Mouse (Mus musculus) limb, embryonic 11.5 days (tissue): ENCODE data around the gene F830045P16Rik. TPM values are rescaled to one million over a fixed set of nuclear protein-coding genes. Genes with fewer than 3 reads are reported as not detected.

Experiments
- ATAC-seq: fragments of 200-750 bp; cut with Nextera tagmentation; 2 replicates; pipeline ENCODE4 v1.8.0; 2017; ENCODE audit warnings: low read depth; ENCODE audit not compliant: insufficient number of reproducible peaks, low FRiP score, low TSS enrichment
- DNase-seq: peaks from one replicate; pipeline ENCODE4 v3.0.0-alpha.2; 2015; ENCODE audit warnings: low spot score
- H3K27ac ChIP-seq: fragments of 300-500 bp; sonication (generic); replicated peaks from 2 replicates; pipeline ENCODE4 v1.5.1; 2014; ENCODE audit warnings: low read depth, mild to moderate bottlenecking, low read length
- H3K27me3 ChIP-seq: fragments of 300-500 bp; sonication (generic); 2 replicates; pipeline ENCODE4 v1.6.1; 2014; ENCODE audit warnings: mild to moderate bottlenecking, low read length, mixed read lengths; ENCODE audit not compliant: control insufficient read depth, insufficient read depth
- H3K36me3 ChIP-seq: fragments of 300-500 bp; sonication (generic); 2 replicates; pipeline ENCODE4 v1.6.1; 2014; ENCODE audit warnings: mild to moderate bottlenecking, low read length, moderate library complexity, mixed read lengths; ENCODE audit not compliant: control insufficient read depth, insufficient read depth
- H3K4me1 ChIP-seq: fragments of 300-500 bp; sonication (generic); 2 replicates; pipeline ENCODE4 v1.6.1; 2014; ENCODE audit warnings: low read length, mixed read lengths; ENCODE audit not compliant: control insufficient read depth, insufficient read depth
- H3K4me2 ChIP-seq: fragments of 300-500 bp; sonication (generic); 2 replicates; pipeline ENCODE4 v1.6.1; 2014; ENCODE audit warnings: low read depth, mild to moderate bottlenecking, moderate library complexity; ENCODE audit not compliant: severe bottlenecking
- H3K4me3 ChIP-seq: fragments of 300-500 bp; sonication (generic); 2 replicates; pipeline ENCODE4 v1.5.1; 2014; ENCODE audit warnings: low read depth, low read length
- H3K9ac ChIP-seq: fragments of 300-500 bp; sonication (generic); 2 replicates; pipeline ENCODE4 v1.6.1; 2014; ENCODE audit warnings: mild to moderate bottlenecking, low read length
- H3K9me3 ChIP-seq: fragments of 300-500 bp; sonication (generic); 2 replicates; pipeline ENCODE4 v1.6.1; 2016; ENCODE audit warnings: low read length; ENCODE audit not compliant: control insufficient read depth
- WGBS: fragments of 180-500 bp; shearing (Covaris S2); extraction: QIAGEN DNeasy Blood & Tissue Kit; methylation state at CpG from one replicate; pipeline ENCODE4 v1.1.7; 2014; 5-methylcytosine and 5-hydroxymethylcytosine counted together
- polyA plus RNA-seq: library from polyadenylated mRNA; unstranded; fragments of >200 nt; fragmentation: Nextera tagmentation; extraction: Ambion mirVana; gene quantifications from 2 replicates; pipeline ENCODE4 v1.2.1, GENCODE M21; 2014

F830045P16Rik gene
- polyA plus RNA-seq, 1 experiment from 2014 or later: not detected

DNA sequence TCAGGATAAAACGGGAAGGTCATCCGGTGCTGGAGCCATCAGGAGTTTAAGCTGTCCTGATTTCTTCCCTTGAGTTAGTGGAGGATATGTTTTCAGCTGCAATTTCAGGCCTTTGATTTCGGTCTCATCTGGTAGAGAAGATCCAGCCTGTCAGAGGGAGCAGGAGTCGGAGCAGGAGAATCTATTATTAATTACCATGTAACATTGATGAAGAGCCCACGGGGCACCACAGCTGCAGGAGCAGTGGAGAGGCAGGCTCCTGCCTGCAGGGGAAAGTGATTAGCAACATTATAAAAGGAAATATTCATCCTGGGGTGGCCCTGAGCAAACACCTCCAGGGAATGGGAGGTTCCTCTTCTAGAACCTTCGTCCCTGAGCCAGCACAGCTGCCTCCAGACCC, 19.7 kb upstream of the F830045P16Rik start:
- Histone ChIP-seq H3K4me2 (no peak overlapping the region), H3K36me3 (no peaks in the 10 kb centered on the region), H3K9ac (no peak overlapping the region), H3K4me3 (no peak overlapping the region), H3K4me1 (no peaks in the 10 kb centered on the region), H3K9me3 (no peaks in the 10 kb centered on the region), H3K27me3 (no peaks in the 10 kb centered on the region), H3K27ac (no peak overlapping the region)
- no peak for ATAC-seq
- 70% methylated on average over 6 of the region's 6 CpGs for WGBS
- no peak for DNase-seq

GRCm38 (mm10) chr2:129550781-129551180, 14.4 kb upstream of the F830045P16Rik start:
- no peak overlapping the region for H3K4me3 ChIP-seq
- H3K36me3 ChIP-seq: no peaks in the 10 kb centered on the region
- no peak overlapping the region for H3K4me2 ChIP-seq
- H3K9ac ChIP-seq: no peak overlapping the region
- H3K27ac ChIP-seq: no peak overlapping the region
- 80% methylated on average over 2 of the region's 2 CpGs for WGBS
- 0 out of 2 replicates have a peak, but pooled peaks cover 2% of the 10 kb centered on the region for H3K27me3 ChIP-seq
- H3K9me3 ChIP-seq: no peaks in the 10 kb centered on the region
- ATAC-seq: no peak
- H3K4me1 ChIP-seq: peaks cover 4% of the 10 kb centered on the region; the same call in 1 of the 2 replicates
- DNase-seq: no peak

DNA sequence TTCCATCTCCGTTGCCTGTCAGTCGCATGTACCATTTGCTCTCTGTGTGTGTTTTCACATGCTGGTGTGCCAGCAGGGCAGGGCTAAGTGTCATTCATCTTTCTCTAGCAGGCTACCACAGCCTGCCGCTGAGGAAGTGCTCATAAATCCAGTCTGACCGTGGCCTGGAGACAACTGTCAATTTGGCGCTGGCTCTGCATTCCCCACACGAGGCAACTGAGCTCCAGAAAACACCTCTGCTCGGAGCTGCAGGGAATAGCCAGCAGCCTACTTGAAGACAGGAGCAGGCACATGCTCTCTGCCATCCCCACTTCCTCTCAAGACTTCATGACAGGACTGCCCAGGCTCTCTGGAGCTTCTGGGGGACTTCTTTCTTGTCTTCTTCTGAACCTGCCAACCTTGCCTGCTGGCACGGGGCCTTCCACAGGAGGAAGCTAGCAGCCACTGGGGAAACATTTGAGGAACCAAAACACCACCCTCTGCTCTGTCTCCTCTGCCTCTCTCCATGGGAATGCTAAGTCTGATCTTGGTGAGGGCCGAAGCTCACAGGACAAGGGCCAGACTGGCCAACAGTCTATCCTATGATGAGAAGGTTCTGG, 13.2 kb upstream of the F830045P16Rik start:
- no peak overlapping the region for H3K4me2 ChIP-seq
- H3K9me3 ChIP-seq: no peaks in the 10 kb centered on the region
- no peak overlapping the region for H3K4me3 ChIP-seq
- 38% methylated on average over 9 of the region's 9 CpGs for WGBS
- 0 out of 2 replicates have a peak, but pooled peaks cover 2% of the 10 kb centered on the region for H3K27me3 ChIP-seq
- no peak overlapping the region for H3K27ac ChIP-seq
- ATAC-seq: no peak
- no peak for DNase-seq
- no peak overlapping the region for H3K9ac ChIP-seq
- H3K4me1 ChIP-seq: peaks cover 4% of the 10 kb centered on the region; the same call in 1 of the 2 replicates
- no peaks in the 10 kb centered on the region for H3K36me3 ChIP-seq

DNA sequence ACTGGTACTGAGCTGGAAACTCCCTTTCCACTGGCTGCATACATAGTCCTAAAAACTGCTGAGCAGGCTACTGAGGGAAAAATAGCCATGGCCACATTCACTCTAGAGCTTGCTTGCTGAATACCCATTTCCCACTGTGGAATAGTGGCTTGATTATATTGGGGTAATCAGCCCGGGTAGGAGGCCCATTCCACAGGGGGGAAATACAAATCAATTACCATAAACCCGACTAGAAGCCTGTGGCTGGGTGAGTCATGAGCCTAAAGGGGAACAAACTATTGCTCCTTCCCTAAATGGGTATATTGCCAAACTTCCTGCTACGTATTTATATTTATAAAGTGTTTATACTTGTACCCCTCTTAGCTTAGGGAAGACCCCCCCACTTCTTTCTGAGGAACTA, 10.4 kb upstream of the F830045P16Rik start:
- H3K9me3 ChIP-seq: no peaks in the 10 kb centered on the region
- no peak for DNase-seq
- peaks cover 13% of the 10 kb centered on the region for H3K27me3 ChIP-seq
- WGBS: 43% methylated on average over 3 of the region's 3 CpGs
- no peak overlapping the region for H3K4me2 ChIP-seq
- H3K4me1 ChIP-seq: peaks cover 4% of the 10 kb centered on the region; the same call in 1 of the 2 replicates
- no peak overlapping the region for H3K27ac ChIP-seq
- H3K4me3 ChIP-seq: no peak overlapping the region
- H3K9ac ChIP-seq: no peak overlapping the region
- ATAC-seq: no peak
- H3K36me3 ChIP-seq: no peaks in the 10 kb centered on the region

- H3K4me1 ChIP-seq: peaks cover 6% of the 10 kb centered on the region
- no peak overlapping the region for H3K4me2 ChIP-seq
- H3K4me3 ChIP-seq: no peak overlapping the region
- H3K27me3 ChIP-seq: peaks cover 22% of the 10 kb centered on the region
- WGBS: 86% methylated on average over 7 of the region's 7 CpGs
- ATAC-seq: no peak
- H3K9ac ChIP-seq: no peak overlapping the region
- no peaks in the 10 kb centered on the region for H3K9me3 ChIP-seq
- no peak for DNase-seq
- no peaks in the 10 kb centered on the region for H3K36me3 ChIP-seq
- no peak overlapping the region for H3K27ac ChIP-seq
These were observed 9.2 kb upstream of the F830045P16Rik start for GRCm38 (mm10) chr2:129545596-129545995.

- Histone ChIP-seq H3K9ac (no peak overlapping the region), H3K9me3 (no peaks in the 10 kb centered on the region), H3K27me3 (peaks cover 22% of the 10 kb centered on the region), H3K27ac (0 out of 2 replicates have a peak overlapping the region, but pooled peaks have one; percentile 4), H3K36me3 (no peaks in the 10 kb centered on the region), H3K4me1 (peaks cover 12% of the 10 kb centered on the region), H3K4me3 (no peak overlapping the region), H3K4me2 (no peak overlapping the region)
- 80% methylated on average over 3 of the region's 3 CpGs for WGBS
- DNase-seq: no peak
- no peak for ATAC-seq
These were observed 8.5 kb upstream of the F830045P16Rik start for GRCm38 (mm10) chr2:129544919-129545318.

- no peak for ATAC-seq
- Histone ChIP-seq H3K9me3 (no peaks in the 10 kb centered on the region), H3K27ac (no peak overlapping the region), H3K36me3 (no peaks in the 10 kb centered on the region), H3K4me1 (peaks cover 11% of the 10 kb centered on the region), H3K27me3 (peaks cover 22% of the 10 kb centered on the region), H3K4me3 (no peak overlapping the region), H3K4me2 (no peak overlapping the region), H3K9ac (no peak overlapping the region)
- 67% methylated on average over 4 of the region's 4 CpGs for WGBS
- DNase-seq: no peak
These were observed 8.0 kb upstream of the F830045P16Rik start for GRCm38 (mm10) chr2:129544448-129544847.

- H3K27me3 ChIP-seq: peaks cover 23% of the 10 kb centered on the region
- no peaks in the 10 kb centered on the region for H3K36me3 ChIP-seq
- H3K9me3 ChIP-seq: no peaks in the 10 kb centered on the region
- no peak overlapping the region for H3K9ac ChIP-seq
- DNase-seq: peak; percentile 82
- no peak overlapping the region for H3K27ac ChIP-seq
- ATAC-seq: peak; percentile 77
- H3K4me2 ChIP-seq: no peak overlapping the region
- 56% methylated on average over 3 of the region's 3 CpGs for WGBS
- H3K4me3 ChIP-seq: no peak overlapping the region
- H3K4me1 ChIP-seq: peaks cover 25% of the 10 kb centered on the region
These were observed 3.6 kb upstream of the F830045P16Rik start for GRCm38 (mm10) chr2:129540036-129540435.

GRCm38 (mm10) chr2:129539175-129539574, 2.8 kb upstream of the F830045P16Rik start:
- Histone ChIP-seq H3K27ac (no peak overlapping the region), H3K36me3 (no peaks in the 10 kb centered on the region), H3K4me3 (no peak overlapping the region), H3K4me1 (peaks cover 25% of the 10 kb centered on the region), H3K9me3 (no peaks in the 10 kb centered on the region), H3K4me2 (no peak overlapping the region), H3K27me3 (peaks cover 23% of the 10 kb centered on the region), H3K9ac (no peak overlapping the region)
- 29% methylated on average over 4 of the region's 4 CpGs for WGBS
- DNase-seq: no peak
- no peak for ATAC-seq
